Mouse (Mus musculus): ENCODE results near the gene Rpap2.

The Rpap2 gene

DNA sequence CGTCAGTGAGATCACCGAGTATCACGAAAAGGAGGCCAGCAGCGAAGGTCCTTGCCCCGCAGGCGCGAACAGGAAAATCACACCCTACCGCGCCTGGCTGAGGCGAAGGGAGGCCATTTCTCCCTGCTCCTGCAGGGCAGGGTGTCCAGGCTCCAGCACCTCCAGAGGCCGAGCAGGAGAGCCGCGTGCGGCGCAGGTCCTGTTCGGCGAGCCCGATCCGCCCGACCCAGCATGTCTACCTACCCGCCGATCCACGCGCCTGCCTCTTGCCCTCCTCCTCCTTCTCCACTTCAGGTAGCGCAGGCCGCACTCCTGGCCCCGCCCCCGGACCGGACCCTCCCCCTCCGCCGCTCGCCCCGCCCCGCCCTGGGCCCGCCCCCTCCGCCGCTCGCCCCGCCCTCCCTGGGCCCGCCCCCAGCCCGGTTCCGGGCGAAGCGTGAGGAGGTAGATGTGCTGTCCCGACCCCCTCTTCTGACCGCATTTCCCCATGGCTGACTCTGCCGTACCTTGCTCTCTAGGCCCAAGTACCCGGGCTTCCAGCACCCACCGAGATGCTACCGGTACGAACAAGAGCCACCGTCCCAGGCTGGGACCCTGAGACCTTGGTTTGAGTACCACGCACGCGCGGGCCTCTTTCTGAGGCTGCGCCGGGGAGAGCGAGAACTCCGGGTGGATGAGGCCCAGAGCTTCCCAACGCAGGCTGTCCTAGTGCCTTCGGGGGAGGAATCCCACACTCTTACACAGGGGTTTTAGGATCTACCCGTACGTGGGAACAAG, at the start of gene Rpap2, which contains the start of gene Glmn:
Gene Rpap2, plus strand, starts transcription at position 73 of the 777 bp plus-strand sequence.
Gene Glmn, minus strand, starts transcription at position 588 of the 777 bp plus-strand sequence.
- ChIA-PET POLR2A (interaction anchor here in 2 of 4 experiments (0.5 to 1.0 kb wide), 2 partner anchors 9 to 90 kb away, joined by 3 to 4 read pairs; no protein-coding TSS in a partner anchor), CTCF (no interaction called here)

DNA sequence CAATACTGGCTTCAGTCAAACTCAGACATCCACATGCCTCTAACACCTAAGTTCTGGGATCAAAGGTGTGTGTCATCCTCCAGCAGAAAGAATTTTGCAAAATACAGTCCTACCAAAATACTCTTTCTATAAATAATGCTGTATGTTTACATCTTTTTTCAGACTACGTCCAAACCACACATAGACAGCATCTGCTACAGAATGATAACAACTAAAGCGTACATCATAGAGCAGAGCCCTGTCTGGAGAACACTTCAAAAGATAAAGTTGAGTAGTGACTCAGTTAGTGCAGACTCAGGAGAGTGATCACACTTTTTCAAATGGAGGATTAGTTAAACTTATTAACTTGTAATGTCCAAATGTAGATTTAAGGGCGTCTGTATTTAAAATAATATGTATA, 49.2 kb upstream of the Rpap2 start:
- CTCF ChIA-PET, result no interaction called here
- POLR2A ChIA-PET, result no interaction called here

GRCm38 (mm10) chr5:107548444-107548843, 48.7 kb upstream of the Rpap2 start:
- ChIA-PET CTCF (interaction anchor here in 2 of 4 experiments (0.6 kb wide), 2 partner anchors 135 to 1033 kb away, joined by 4 to 7 read pairs; no protein-coding TSS in a partner anchor), POLR2A (no interaction called here)

DNA sequence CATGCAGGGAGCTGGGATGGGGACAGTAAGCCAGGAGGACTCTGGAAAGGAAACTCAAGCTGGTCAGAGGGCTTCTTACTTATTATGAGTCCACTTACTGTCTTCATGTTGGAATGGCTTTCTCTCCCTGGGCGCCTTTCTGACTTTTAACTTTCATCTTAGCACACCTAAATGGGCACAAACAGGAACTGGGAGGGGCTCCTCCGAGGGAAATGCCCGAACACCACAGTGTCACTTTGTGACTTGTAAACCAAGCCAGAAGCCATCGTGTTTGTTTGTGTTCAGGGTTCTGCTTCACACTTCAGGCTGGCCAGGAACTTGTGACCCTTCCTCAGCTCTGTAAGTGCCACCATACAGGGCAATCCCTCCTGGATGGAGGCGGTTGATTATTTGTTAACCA, 42.8 kb upstream of the Rpap2 start:
- CTCF ChIA-PET, result no interaction called here
- POLR2A ChIA-PET, result no interaction called here

DNA sequence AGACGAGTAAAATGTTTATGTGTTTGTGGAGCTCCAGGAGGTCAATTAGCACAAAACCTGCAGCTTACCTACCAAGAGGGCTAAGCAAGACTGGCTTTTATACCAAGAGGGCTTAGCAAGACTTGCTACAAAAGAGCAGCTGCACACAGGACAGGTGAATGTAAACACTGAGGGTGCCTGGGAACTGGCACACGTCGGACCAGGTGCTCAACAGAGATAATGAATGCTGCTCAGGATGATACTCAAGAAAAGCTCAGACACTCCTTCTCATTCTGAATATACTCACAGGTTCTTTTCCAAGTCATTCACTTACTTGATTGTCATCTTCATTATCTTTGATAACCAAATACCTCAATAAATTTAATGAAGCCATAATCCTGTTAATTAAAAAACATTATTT, 40.2 kb upstream of the Rpap2 start:
- POLR2A ChIA-PET, result no interaction called here
- CTCF ChIA-PET, result interaction anchor here in 1 of 4 experiments (0.7 kb wide), 1 partner anchor 94 kb away, joined by 3 read pairs; no protein-coding TSS in a partner anchor

DNA sequence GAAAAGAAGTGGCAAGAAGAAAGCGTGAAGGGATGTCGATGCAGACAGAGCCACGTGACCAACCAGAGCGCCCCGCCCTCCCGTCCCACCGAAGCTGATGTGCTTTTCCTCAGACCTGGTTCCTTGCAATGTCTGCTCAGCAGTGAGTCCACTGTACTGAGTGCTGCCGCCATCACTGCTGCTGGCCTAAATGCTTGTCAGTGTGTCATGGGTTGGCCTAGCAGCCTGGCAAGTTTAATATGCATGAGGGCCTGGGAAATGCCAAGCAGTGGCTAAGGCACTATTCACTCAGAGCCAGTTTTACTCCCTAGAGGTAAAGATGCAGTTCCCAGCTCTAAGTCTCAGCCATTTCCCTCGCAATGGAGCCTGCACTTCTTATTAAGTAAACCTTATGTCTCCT, 28.0 kb upstream of the Rpap2 start:
- ChIA-PET POLR2A (interaction anchor here in 1 of 4 experiments (1.5 kb wide), 1 partner anchor 22 kb away, joined by 3 read pairs; no protein-coding TSS in a partner anchor), CTCF (interaction anchor here in 1 of 4 experiments (0.6 kb wide), 1 partner anchor 56 kb away, joined by 9 read pairs; no protein-coding TSS in a partner anchor)

DNA sequence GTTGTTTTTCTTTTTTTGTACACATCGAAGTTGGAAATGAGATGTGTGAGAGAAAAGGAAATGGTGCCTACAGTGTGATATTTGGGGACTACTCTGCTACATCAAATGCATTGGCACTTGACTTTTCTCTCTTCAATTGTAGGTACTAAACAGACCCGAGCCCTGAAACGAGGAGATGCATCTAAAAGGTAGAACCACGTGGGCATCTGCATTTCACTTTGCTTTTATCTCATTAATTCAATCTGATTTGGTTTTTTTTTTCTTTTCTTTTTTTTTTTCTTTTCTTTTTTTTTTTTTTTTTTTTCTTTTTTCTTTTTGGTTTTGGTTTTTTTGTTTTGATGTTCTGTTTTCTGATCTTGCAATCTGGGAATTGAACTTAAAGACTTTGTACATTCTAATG, 1.2 kb downstream of the Rpap2 start:
- ChIA-PET CTCF (interaction anchor here in 2 of 4 experiments (0.7 kb wide), 2 partner anchors 1002 to 1319 kb away, joined by 3 to 4 read pairs; no protein-coding TSS in a partner anchor), POLR2A (interaction anchor here in 3 of 4 experiments (0.6 to 1.0 kb wide), 8 partner anchors 8 to 887 kb away, joined by 3 to 8 read pairs (median 4); no protein-coding TSS in a partner anchor)

DNA sequence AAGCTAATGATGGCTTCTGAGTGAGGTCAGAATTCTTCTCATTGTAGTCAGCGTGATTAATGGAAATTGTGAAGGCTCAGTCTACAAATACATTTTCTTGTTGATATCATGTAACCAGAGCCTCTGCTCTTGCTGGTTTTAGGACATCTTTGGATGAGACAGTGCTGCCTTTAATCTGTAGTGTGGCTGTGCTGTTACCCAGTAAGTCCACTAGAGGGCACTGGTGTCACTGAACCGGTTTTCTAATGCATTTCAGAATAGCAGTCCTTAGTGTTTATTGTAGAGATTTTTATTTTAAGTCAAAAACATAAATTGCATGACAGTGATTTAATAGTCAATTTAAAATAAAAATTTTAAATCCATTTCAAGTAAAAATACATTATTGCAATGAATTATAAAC, 14.1 kb downstream of the Rpap2 start:
- CTCF ChIA-PET, result interaction anchor here in 3 of 4 experiments (0.6 to 0.7 kb wide), 3 partner anchors 12 to 249 kb away, joined by 3 to 5 read pairs (median 4); no protein-coding TSS in a partner anchor
- POLR2A ChIA-PET, result interaction anchor here in 2 of 4 experiments (0.6 to 0.7 kb wide), 2 partner anchors 97 to 392 kb away, joined by 3 to 5 read pairs; no protein-coding TSS in a partner anchor

GRCm38 (mm10) chr5:107617986-107618385, 20.8 kb downstream of the Rpap2 start:
- POLR2A ChIA-PET, result no interaction called here
- CTCF ChIA-PET, result no interaction called here

DNA sequence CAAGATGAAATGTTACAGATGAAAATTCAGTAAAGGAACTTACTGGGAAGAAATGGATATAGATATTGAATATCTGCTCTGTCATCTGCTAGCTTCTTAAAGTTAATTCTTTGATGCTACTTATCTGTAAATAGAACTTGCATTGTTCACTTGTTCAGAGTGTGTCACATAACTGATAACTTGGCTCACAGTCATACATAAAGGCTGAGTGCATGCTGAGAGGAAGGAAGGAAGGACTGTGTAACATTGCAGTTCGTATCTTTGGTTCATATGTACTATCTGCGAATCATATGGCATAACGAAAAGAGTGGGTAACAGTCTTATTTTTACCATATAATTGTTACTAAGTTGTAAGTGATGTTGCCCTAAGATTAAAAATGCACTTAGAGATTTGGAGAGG, 24.2 kb downstream of the Rpap2 start:
- POLR2A ChIA-PET, result no interaction called here
- CTCF ChIA-PET, result interaction anchor here in 2 of 4 experiments (0.6 kb wide), 2 partner anchors 16 to 1792 kb away, joined by 3 to 7 read pairs; no protein-coding TSS in a partner anchor

- ChIA-PET POLR2A (no interaction called here), CTCF (no interaction called here)
Observed at GRCm38 (mm10) chr5:107633651-107634050, 36.5 kb downstream of the Rpap2 start.

DNA sequence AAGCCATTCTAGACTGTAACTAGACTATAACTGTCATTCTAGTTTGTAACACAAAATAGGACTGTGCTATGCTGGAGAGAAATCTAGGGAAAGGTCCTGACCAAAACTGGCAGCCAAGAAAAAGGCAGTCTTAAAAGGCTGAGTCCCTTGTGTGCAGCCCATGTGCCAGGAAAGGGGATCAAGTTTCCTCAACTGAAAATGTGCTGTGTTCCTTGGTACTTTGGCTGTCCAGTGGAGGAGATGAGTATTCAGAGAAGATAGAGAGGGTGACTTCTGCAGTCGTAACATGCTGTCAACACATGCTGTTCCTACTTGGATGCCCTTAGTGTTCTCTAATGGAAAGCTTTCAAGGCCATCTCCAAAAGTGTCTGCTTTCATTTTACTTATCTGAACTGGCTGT, 39.9 kb downstream of the Rpap2 start:
- ChIA-PET POLR2A (no interaction called here), CTCF (no interaction called here)

DNA sequence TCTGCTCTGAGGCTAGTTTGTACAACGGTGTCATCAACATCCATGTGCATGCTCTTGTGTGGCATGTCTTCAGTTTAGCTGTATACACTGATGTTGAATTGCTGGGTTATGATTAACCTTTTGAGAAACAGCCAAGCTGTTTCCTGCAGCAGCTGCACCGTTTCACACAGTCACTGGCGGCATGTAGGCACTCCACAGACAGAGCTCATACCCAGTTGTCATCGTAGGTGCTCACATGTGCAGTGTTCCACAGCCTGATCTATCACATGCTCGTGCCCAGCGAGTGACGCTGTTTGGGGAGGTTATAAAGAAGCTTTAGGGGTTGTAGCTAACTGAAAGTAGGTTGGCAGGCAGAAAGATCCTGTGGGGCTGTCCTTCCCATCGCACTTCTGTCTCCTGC, 41.2 kb downstream of the Rpap2 start:
- ChIA-PET POLR2A (interaction anchor here in 1 of 4 experiments (1.1 kb wide), 1 partner anchor 630 kb away, joined by 3 read pairs; the partner anchor contains the start of gene Dr1), CTCF (interaction anchor here in 1 of 4 experiments (0.6 kb wide), 1 partner anchor 221 kb away, joined by 4 read pairs; no protein-coding TSS in a partner anchor)

- CTCF ChIA-PET, result no interaction called here
Observed at GRCm38 (mm10) chr5:107644595-107644994, 47.4 kb downstream of the Rpap2 start.

GRCm38 (mm10) chr5:107645935-107646334, 48.8 kb downstream of the Rpap2 start:
- ChIA-PET POLR2A (interaction anchor here in 1 of 4 experiments (0.6 kb wide), 1 partner anchor 1108 kb away, joined by 5 read pairs; no protein-coding TSS in a partner anchor), CTCF (no interaction called here)

More at GRCm38 (mm10) chr5:107644595-107644994, 47.4 kb downstream of the Rpap2 start:
- POLR2A ChIA-PET, result interaction anchor here in 1 of 4 experiments (0.7 to 1.1 kb wide), 2 partner anchors 165 to 789 kb away, joined by 3 read pairs; no protein-coding TSS in a partner anchor

DNA sequence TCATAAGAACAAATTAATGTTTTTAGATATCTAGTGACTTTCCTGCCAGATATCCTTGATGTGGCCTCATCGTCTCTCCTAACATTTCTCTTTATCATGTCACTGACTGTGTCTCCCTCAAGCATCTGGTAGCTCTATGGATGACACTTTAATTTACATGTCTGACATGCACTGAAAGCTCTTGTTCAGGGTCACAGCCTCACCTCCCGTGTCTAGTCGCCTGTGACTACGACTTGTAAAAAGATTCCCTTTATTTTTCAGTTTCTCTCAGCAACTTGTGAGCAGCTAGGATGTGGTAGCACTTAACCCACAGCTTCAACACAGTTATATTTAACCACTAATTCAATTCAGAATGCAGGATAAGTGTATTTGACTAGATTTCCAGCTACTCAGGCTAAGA, 50.4 kb downstream of the Rpap2 start:
- ChIA-PET POLR2A (interaction anchor here in 1 of 4 experiments (0.6 kb wide), 1 partner anchor 243 kb away, joined by 4 read pairs; no protein-coding TSS in a partner anchor), CTCF (no interaction called here)

DNA sequence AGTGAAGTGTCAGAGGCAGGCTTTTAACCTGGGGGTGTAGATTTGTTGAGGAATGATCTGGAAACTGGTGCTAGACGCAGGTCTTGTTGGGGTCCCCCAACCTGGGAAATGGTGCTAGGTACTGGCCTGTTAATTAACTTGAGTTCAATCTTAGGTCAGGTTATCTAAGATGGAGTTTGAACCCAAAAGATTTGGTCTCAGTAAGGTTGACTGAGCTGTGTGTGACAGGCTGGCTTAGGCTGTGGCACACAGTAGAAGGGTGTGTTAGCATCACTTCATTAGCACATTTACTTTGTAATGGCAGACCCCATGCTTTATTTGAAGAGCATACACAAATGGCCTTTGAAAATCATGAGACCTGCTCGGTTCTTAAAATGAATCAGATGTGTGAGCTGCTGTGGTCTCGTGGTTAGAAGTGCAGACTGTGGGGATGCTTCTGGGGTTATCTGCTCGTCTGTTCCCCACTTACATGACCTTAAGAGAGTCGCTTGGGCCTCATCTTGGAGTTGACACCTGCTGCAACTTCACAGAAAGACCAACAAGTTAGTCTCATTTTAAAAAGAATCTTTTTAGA, 51.5 kb downstream of the Rpap2 start:
- CTCF ChIA-PET, result no interaction called here

GRCm38 (mm10) chr5:107649680-107650079, 52.5 kb downstream of the Rpap2 start:
- ChIA-PET CTCF (no interaction called here), POLR2A (no interaction called here)

More for the DNA sequence above, 51.5 kb downstream of the Rpap2 start:
- POLR2A ChIA-PET, result no interaction called here

GRCm38 (mm10) chr5:107650427-107650826, 53.3 kb downstream of the Rpap2 start:
- POLR2A ChIA-PET, result interaction anchor here in 1 of 4 experiments (0.6 kb wide), 1 partner anchor 349 kb away, joined by 3 read pairs; no protein-coding TSS in a partner anchor
- CTCF ChIA-PET, result no interaction called here
